Mouse (Mus musculus) lung, adult 2 months (tissue): ENCODE results near the gene Ccr9. TPM values are rescaled to one million over a fixed set of nuclear protein-coding genes. Genes with fewer than 3 reads are reported as not detected.
"Not testable (repeated sequence)": the region's sequence is repeated elsewhere in the genome, so short reads cannot be mapped to it uniquely, and the experiment has no call there.

ENCODE experiments used
- DNase-seq: peaks from one replicate; pipeline ENCODE4 v3.0.0; 2022
- H3K4me1 ChIP-seq: fragments of 200-500 bp; 2 replicates; pipeline ENCODE4 v1.6.1; 2011; ENCODE audit warnings: low read length; ENCODE audit not compliant: control insufficient read depth, insufficient read depth
- H3K4me3 ChIP-seq: fragments of 200-500 bp; replicated peaks from 2 replicates; pipeline ENCODE3; 2011; ENCODE audit warnings: low read depth, mild to moderate bottlenecking, control low read depth, low read length; ENCODE audit errors: extremely low read depth
- CTCF ChIP-seq: fragments of 200-500 bp; IDR thresholded peaks from 2 replicates; pipeline ENCODE4 v1.5.1; 2011; ENCODE audit warnings: mild to moderate bottlenecking, low read length, control low read depth; ENCODE audit not compliant: insufficient read depth
- POLR2A ChIP-seq: fragments of 200-500 bp; IDR thresholded peaks from 2 replicates; pipeline ENCODE4 v1.6.1; 2011; ENCODE audit warnings: low read depth, mild to moderate bottlenecking, control low read depth, low read length, borderline replicate concordance; ENCODE audit errors: extremely low read depth
- WGBS: fragments of 180-500 bp; shearing (Covaris S2); methylation state at CpG from one replicate; pipeline ENCODE4 v1.1.7; 2018; 5-methylcytosine and 5-hydroxymethylcytosine counted together
- polyA plus RNA-seq: library from polyadenylated mRNA; depleted of rRNA; stranded (reverse); fragments of >200 nt; gene quantifications from 2 replicates; pipeline ENCODE4 v1.2.3, GENCODE M21; 2012

Ccr9 gene
- polyA plus RNA-seq, 1 experiment = 0.84 TPM

- no peak overlapping the region for H3K4me3 ChIP-seq
- WGBS = 62% methylated on average over 3 of the region's 3 CpGs
- DNase-seq = no peak
- TF ChIP-seq POLR2A = no peak
- no peak for TF ChIP-seq CTCF
- no peaks in the 10 kb centered on the region for H3K4me1 ChIP-seq
These were observed 78.5 kb downstream of the Ccr9 start for GRCm38 (mm10) chr9:123756752-123757151.

DNA sequence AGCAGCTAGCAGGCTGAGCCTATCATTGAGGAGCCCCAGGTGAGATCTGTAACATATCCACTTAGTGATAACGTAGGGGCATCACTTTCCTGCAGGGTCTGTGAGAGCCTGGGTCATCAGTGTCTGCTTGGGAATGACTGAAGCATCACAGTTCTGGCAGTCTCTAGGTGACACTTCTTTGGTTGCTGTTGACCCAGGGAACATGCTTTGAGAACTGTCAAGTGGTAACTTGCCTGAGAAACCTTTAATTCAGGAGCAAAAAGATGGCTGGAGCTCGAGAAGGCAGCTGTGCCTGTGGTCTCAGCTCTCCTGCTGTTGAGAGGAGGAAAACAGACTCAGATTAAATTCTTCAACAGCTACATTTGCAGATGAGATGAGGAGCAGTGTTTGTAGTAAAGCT, 79.1 kb downstream of the Ccr9 start:
- no peaks in the 10 kb centered on the region for H3K4me1 ChIP-seq
- no peak for DNase-seq
- 47% methylated on average over 2 of the region's 2 CpGs for WGBS
- TF ChIP-seq POLR2A (no peak), CTCF (no peak)
- H3K4me3 ChIP-seq = no peak overlapping the region

DNA sequence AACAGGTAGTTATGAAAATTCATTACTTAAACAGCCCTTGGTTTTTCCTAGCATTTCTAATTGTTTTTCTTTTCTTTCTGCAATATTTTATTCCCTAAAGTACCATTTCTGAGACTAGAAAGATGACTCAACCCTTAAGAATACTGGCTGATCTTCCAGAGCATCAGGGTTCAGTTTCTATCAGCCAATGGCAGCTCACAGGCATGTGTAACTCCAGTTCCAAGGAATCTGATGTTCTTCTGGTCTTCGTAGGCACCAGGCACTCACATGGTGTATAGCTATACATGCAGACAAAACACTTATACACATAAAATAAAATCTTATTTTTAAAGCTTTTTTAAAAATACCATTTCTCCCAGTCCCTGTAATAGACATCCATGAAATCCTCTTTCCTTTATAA, 79.9 kb downstream of the Ccr9 start:
- Histone ChIP-seq H3K4me1 (no peaks in the 10 kb centered on the region), H3K4me3 (no peak overlapping the region)
- no peak for TF ChIP-seq POLR2A
- no peak for TF ChIP-seq CTCF
- WGBS = 65% methylated on average over 1 of the region's 1 CpGs
- no peak for DNase-seq

GRCm38 (mm10) chr9:123758645-123759044, 80.4 kb downstream of the Ccr9 start:
- TF ChIP-seq POLR2A (no peak), CTCF (no peak)
- Histone ChIP-seq H3K4me3 (no peak overlapping the region), H3K4me1 (no peaks in the 10 kb centered on the region)
- DNase-seq = no peak
- WGBS = 48% methylated on average over 4 of the region's 4 CpGs

GRCm38 (mm10) chr9:123760806-123761205, 82.6 kb downstream of the Ccr9 start:
- H3K4me3 ChIP-seq = no peak overlapping the region
- TF ChIP-seq CTCF (no peak), POLR2A (no peak)
- H3K4me1 ChIP-seq = no peaks in the 10 kb centered on the region
- DNase-seq = no peak
- WGBS = 76% methylated on average over 3 of the region's 3 CpGs

GRCm38 (mm10) chr9:123762886-123763285, 84.6 kb downstream of the Ccr9 start:
- Histone ChIP-seq H3K4me1 (no peaks in the 10 kb centered on the region), H3K4me3 (no peak overlapping the region)
- TF ChIP-seq POLR2A (no peak), CTCF (no peak)
- DNase-seq = no peak
- 77% methylated on average over 4 of the region's 4 CpGs for WGBS

- WGBS = 71% methylated on average over 3 of the region's 3 CpGs
- Histone ChIP-seq H3K4me3 (no peak overlapping the region), H3K4me1 (no peaks in the 10 kb centered on the region)
- TF ChIP-seq CTCF = no peak
- no peak for TF ChIP-seq POLR2A
- DNase-seq = no peak
These were observed 85.5 kb downstream of the Ccr9 start for GRCm38 (mm10) chr9:123763771-123764170.

GRCm38 (mm10) chr9:123766996-123767395, 88.8 kb downstream of the Ccr9 start:
- H3K4me3 ChIP-seq = no peak overlapping the region
- H3K4me1 ChIP-seq = no peaks in the 10 kb centered on the region
- 83% methylated on average over 3 of the region's 3 CpGs for WGBS
- TF ChIP-seq CTCF (no peak), POLR2A (no peak)
- no peak for DNase-seq

GRCm38 (mm10) chr9:123768443-123768842, 90.2 kb downstream of the Ccr9 start:
- Histone ChIP-seq H3K4me1 (no peaks in the 10 kb centered on the region), H3K4me3 (no peak overlapping the region)
- DNase-seq = no peak
- TF ChIP-seq POLR2A = no peak
- no peak for TF ChIP-seq CTCF
- WGBS = 70% methylated on average over 1 of the region's 1 CpGs

GRCm38 (mm10) chr9:123769532-123769931, 91.3 kb downstream of the Ccr9 start:
- WGBS = 16% methylated on average over 6 of the region's 6 CpGs
- Histone ChIP-seq H3K4me1 (no peaks in the 10 kb centered on the region), H3K4me3 (no peak overlapping the region)
- no peak for DNase-seq
- TF ChIP-seq POLR2A (no peak), CTCF (no peak)

- not testable (repeated sequence) for H3K4me1 ChIP-seq, H3K4me3 ChIP-seq, DNase-seq
- WGBS = 47% methylated on average over 2 of the region's 2 CpGs
These were observed 95.1 kb downstream of the Ccr9 start for GRCm38 (mm10) chr9:123773299-123773698.
